Mouse (Mus musculus): ENCODE results near the gene 2810459M11Rik. TPM values are rescaled to one million over a fixed set of nuclear protein-coding genes. Genes with fewer than 3 reads are reported as not detected.
A peak's percentile ranks its signal among the peaks of the same experiment; 100 is the strongest.

The 2810459M11Rik gene
- polyA plus RNA-seq (2015; fragmentation: Nextera tagmentation; extraction: Ambion mirVana) = 30.8 and 38.3 TPM in 2 replicates

DNA sequence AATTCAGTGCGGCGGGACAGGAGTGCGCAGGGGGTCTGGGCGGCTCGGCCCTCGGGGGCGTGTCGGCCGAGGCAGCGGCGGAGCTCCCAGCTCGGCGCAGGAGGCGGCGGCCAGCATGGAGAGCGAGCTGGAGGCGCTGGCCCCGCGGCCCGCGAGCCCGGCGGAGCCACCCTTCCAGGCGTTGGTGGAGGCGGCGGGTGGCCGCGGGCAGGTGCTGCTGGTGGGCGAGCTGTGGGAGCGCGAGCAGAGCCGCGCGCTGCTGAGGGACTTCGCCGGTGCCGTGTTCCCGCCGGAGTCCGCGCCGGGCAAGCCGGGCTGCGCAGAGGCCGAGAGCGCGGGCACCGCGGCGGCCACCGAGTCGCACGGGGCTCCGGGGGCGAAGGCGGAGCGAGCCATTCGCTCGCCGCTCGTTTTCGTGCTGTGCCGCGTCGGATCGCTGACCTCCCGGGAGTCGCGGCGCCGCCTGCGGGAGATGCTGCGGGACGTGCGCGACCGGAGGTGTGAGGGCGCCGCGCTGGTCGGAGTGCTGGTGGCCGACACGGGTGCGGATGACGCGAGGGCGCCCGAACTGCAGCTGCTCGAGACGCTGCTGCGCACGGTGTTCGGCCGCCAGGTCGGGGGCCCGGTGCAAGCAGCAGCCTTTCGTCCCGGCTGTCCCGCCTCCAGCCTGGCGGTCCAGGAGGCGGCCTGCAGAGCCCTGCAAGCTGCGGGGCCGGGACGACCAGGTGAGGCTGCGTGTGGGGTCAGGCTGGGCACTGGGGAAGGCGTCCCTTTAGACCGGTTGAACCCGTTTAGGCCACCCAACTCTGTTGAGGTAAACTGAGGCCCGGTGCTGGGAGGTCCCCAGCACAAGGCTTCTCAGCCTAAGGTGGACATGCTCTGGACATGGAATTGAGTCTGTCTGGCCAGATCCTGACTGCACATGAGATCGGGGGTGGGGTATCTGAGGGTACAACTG lies at the start of gene 2810459M11Rik:
Gene 2810459M11Rik, plus strand, starts transcription at position 16 of the 958 bp plus-strand sequence.
- no peaks in the 10 kb centered on the region for H3K9me3 ChIP-seq (ENCODE audit: low read length)
- no peak for TF ChIP-seq EP300 (IDR thresholded peaks at IDR 0.05; ENCODE audit: low read depth)
- TF ChIP-seq CTCF (IDR thresholded peaks at IDR 0.05; ENCODE audit: low read depth) = no peak
- H3K9ac ChIP-seq (replicated peaks) = peak within 1 kb of the TSS; percentile 69
- no peaks in the 10 kb centered on the region for H3K36me3 ChIP-seq (replicated peaks; ENCODE audit: insufficient read depth, low read length)
- H3K27me3 ChIP-seq (ENCODE audit: insufficient read depth, low read length) = peaks cover 36% of the 10 kb centered on the region
- H3K27ac ChIP-seq (ENCODE audit: low read depth) = peak within 1 kb of the TSS; percentile 81
- H3K4me2 ChIP-seq (ENCODE audit: low read depth, low read length) = peak within 1 kb of the TSS; percentile 71
- 2% methylated on average over 70 of the region's 110 CpGs for WGBS (ENCODE audit: insufficient replicate concordance)
- ATAC-seq = peak; percentile 59
- DNase-seq = peak; percentile 47
- H3K4me1 ChIP-seq (ENCODE audit: insufficient read depth) = peaks cover 2% of the 10 kb centered on the region
- H3K4me3 ChIP-seq (ENCODE audit: low read depth, low read length) = peak within 1 kb of the TSS; percentile 60

DNA sequence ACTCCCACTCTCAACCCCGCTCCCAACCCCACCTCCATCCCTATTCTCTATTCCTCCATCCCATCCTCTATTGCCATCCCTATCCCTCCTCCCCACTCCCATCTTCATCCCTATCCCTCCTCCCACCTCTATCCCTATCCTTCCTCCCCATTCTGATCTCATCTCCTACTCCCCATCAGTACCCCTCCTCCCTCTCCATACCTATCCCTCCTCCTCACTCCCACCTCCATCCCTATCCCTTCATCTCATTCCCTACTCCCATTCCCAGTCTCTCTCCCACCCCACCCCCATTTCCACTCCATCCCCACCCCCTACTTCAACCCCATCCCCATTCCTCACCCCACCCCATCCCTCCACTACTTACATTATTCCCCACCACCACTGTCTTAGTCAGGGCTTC lies 48.4 kb upstream of the 2810459M11Rik start:
- 91% methylated on average over 1 of the region's 1 CpGs for WGBS (ENCODE audit: insufficient replicate concordance)
- no peak for ATAC-seq

DNA sequence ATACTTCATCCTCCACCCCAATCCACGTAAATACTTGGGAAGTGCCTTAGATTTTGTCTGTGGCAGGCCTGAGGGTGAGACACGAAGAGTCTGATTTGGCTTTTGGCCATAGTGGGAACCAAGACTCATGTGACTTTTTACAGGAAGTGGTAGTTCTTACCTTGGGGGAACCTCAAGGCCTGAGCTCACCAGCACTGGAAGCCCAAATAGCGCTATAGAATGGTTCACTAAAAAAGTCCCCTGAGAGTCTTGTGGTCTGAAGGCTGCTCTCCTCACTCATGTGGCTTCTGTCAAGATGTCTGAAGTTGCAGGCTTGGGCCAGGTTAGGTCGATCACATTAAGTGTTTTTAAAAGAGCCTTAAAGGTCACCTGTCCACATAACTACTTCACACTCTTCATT lies 47.7 kb upstream of the 2810459M11Rik start:
- Histone ChIP-seq H3K36me3 (replicated peaks; ENCODE audit: insufficient read depth, low read length) (no peaks in the 10 kb centered on the region), H3K4me1 (ENCODE audit: insufficient read depth) (no peaks in the 10 kb centered on the region), H3K27me3 (ENCODE audit: insufficient read depth, low read length) (no peaks in the 10 kb centered on the region), H3K4me2 (ENCODE audit: low read depth, low read length) (no peak overlapping the region), H3K27ac (ENCODE audit: low read depth) (no peak overlapping the region), H3K9ac (replicated peaks) (no peak overlapping the region), H3K4me3 (ENCODE audit: low read depth, low read length) (no peak overlapping the region), H3K9me3 (ENCODE audit: low read length) (no peaks in the 10 kb centered on the region)
- DNase-seq (no peak), ATAC-seq (no peak)
- TF ChIP-seq CTCF (IDR thresholded peaks at IDR 0.05; ENCODE audit: low read depth) = no peak
- no peak for TF ChIP-seq EP300 (IDR thresholded peaks at IDR 0.05; ENCODE audit: low read depth)
- 51% methylated on average over 4 of the region's 4 CpGs for WGBS (ENCODE audit: insufficient replicate concordance)

More for the DNA sequence above, 48.4 kb upstream of the 2810459M11Rik start:
- Histone ChIP-seq H3K9ac (replicated peaks) (no peak overlapping the region), H3K36me3 (replicated peaks; ENCODE audit: insufficient read depth, low read length) (no peaks in the 10 kb centered on the region), H3K27ac (ENCODE audit: low read depth) (no peak overlapping the region), H3K4me1 (ENCODE audit: insufficient read depth) (no peaks in the 10 kb centered on the region), H3K9me3 (ENCODE audit: low read length) (no peaks in the 10 kb centered on the region), H3K27me3 (ENCODE audit: insufficient read depth, low read length) (no peaks in the 10 kb centered on the region), H3K4me3 (ENCODE audit: low read depth, low read length) (no peak overlapping the region), H3K4me2 (ENCODE audit: low read depth, low read length) (no peak overlapping the region)
- DNase-seq = no peak
- TF ChIP-seq EP300 (IDR thresholded peaks at IDR 0.05; ENCODE audit: low read depth) (no peak), CTCF (IDR thresholded peaks at IDR 0.05; ENCODE audit: low read depth) (no peak)

DNA sequence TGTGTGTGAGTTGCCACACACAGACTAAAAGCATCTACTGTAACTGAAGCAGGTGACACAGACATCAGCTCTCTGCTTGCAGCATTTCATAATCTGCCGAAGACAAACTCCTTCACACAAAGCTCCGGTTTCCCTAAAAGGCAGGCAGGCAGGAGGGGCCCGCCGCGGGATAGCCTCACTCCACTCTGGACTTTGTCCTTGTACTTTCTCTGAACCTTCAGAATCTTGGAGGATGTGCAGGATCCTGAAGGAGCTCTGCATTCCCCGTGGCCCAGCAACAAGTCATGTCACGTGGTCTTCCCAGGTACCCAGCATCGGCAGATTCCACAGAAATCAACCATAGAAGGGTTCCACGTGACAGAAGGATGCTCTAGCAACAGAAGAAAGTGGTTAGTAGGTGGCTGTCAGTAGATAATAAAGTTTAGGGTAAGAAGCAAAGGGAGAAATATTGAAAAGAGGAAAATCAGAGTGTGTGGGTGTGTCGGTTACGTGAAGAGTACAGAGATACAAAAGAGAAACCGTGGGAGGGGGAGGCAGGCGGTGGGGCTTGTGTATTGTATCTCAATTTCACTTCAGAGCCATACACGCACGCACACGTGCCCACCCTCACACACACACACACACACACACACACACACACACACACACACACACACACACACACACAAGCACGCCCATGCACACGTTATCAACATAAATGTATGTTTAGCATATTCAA lies 45.7 kb upstream of the 2810459M11Rik start:
- whole genome bisulfite sequencing (ENCODE audit: insufficient replicate concordance) = 78% methylated on average over 18 of the region's 18 CpGs
- DNase-seq = no peak
- Histone ChIP-seq H3K9ac (replicated peaks) (no peak overlapping the region), H3K4me3 (ENCODE audit: low read depth, low read length) (no peak overlapping the region), H3K27me3 (ENCODE audit: insufficient read depth, low read length) (no peaks in the 10 kb centered on the region), H3K9me3 (ENCODE audit: low read length) (no peaks in the 10 kb centered on the region), H3K4me1 (ENCODE audit: insufficient read depth) (no peaks in the 10 kb centered on the region), H3K27ac (ENCODE audit: low read depth) (no peak overlapping the region), H3K4me2 (ENCODE audit: low read depth, low read length) (no peak overlapping the region), H3K36me3 (replicated peaks; ENCODE audit: insufficient read depth, low read length) (no peaks in the 10 kb centered on the region)
- ATAC-seq = no peak
- TF ChIP-seq EP300 (IDR thresholded peaks at IDR 0.05; ENCODE audit: low read depth) (no peak), CTCF (IDR thresholded peaks at IDR 0.05; ENCODE audit: low read depth) (no peak)

DNA sequence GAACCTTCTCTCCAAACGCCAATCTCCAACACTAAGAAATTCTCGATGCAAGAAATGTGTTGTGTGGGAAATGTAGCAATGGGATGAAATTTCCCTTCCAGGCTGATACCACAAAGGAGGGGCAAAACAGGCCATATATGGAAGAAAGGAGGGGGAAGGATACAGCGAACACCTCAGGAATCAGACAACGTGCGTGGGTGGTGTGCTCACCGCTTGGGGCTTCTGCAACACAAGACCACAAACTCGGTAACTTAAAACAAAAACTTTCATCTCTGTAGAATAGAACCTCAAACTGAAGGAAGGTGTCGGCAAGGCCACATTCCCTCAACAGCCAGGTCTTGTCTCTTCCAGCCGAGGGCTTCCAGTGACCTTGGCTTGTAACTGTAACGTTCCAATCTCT lies 40.1 kb upstream of the 2810459M11Rik start:
- H3K27ac ChIP-seq (ENCODE audit: low read depth) = no peak overlapping the region
- H3K9me3 ChIP-seq (ENCODE audit: low read length) = no peaks in the 10 kb centered on the region
- H3K36me3 ChIP-seq (replicated peaks; ENCODE audit: insufficient read depth, low read length) = no peaks in the 10 kb centered on the region
- H3K4me1 ChIP-seq (ENCODE audit: insufficient read depth) = no peaks in the 10 kb centered on the region
- ATAC-seq (no peak), DNase-seq (no peak)
- TF ChIP-seq CTCF (IDR thresholded peaks at IDR 0.05; ENCODE audit: low read depth) (no peak), EP300 (IDR thresholded peaks at IDR 0.05; ENCODE audit: low read depth) (no peak)
- no peaks in the 10 kb centered on the region for H3K27me3 ChIP-seq (ENCODE audit: insufficient read depth, low read length)
- no peak overlapping the region for H3K4me3 ChIP-seq (ENCODE audit: low read depth, low read length)
- WGBS (ENCODE audit: insufficient replicate concordance) = 72% methylated on average over 10 of the region's 10 CpGs
- H3K9ac ChIP-seq (replicated peaks) = no peak overlapping the region
- no peak overlapping the region for H3K4me2 ChIP-seq (ENCODE audit: low read depth, low read length)

DNA sequence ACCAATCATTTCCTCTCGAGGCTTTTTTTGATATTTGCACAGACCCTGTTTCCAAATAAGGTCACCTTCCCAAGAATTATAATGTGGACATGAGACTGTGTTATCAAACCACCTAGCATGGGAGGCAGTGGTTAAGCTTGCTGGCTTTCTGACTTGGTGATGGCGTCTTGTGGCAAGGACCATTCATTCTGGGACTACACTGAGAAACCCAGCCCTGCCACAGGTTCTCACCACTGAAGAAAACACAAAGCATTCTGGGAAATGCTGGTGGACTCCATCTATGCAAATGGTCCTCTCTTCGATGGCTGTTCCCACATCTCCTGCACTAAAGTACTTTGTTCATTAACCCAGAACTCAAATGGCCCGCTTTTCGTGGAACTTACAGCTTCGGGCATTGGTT lies 39.6 kb upstream of the 2810459M11Rik start:
- 79% methylated on average over 6 of the region's 6 CpGs for WGBS (ENCODE audit: insufficient replicate concordance)

More for the DNA sequence above, 39.6 kb upstream of the 2810459M11Rik start:
- TF ChIP-seq CTCF (IDR thresholded peaks at IDR 0.05; ENCODE audit: low read depth) = no peak
- TF ChIP-seq EP300 (IDR thresholded peaks at IDR 0.05; ENCODE audit: low read depth) = no peak
- DNase-seq (no peak), ATAC-seq (no peak)
- Histone ChIP-seq H3K36me3 (replicated peaks; ENCODE audit: insufficient read depth, low read length) (no peaks in the 10 kb centered on the region), H3K9me3 (ENCODE audit: low read length) (no peaks in the 10 kb centered on the region), H3K27ac (ENCODE audit: low read depth) (no peak overlapping the region), H3K4me3 (ENCODE audit: low read depth, low read length) (no peak overlapping the region), H3K27me3 (ENCODE audit: insufficient read depth, low read length) (no peaks in the 10 kb centered on the region), H3K4me2 (ENCODE audit: low read depth, low read length) (no peak overlapping the region), H3K9ac (replicated peaks) (no peak overlapping the region), H3K4me1 (ENCODE audit: insufficient read depth) (no peaks in the 10 kb centered on the region)

Measured in liver, postnatal 0 days (tissue).